Mouse (Mus musculus) inflammation-experienced regulatory T-cells, adult 6 months (primary cell): Measurements from ENCODE around the gene Spz1. TPM values are rescaled to one million over a fixed set of nuclear protein-coding genes. Genes with fewer than 3 reads are reported as not detected.

ENCODE experiments used
- ATAC-seq: one replicate; pipeline ENCODE4 v1.8.0; 2017
- polyA plus RNA-seq, 3 experiments: library from polyadenylated mRNA; unstranded; fragments of 100-300 nt; shearing (Covaris generic); gene quantifications; one replicate each; pipeline ENCODE4 v1.2.1; 2017

Spz1 gene
- polyA plus RNA-seq, 3 experiments from 2014 or later: not detected

DNA sequence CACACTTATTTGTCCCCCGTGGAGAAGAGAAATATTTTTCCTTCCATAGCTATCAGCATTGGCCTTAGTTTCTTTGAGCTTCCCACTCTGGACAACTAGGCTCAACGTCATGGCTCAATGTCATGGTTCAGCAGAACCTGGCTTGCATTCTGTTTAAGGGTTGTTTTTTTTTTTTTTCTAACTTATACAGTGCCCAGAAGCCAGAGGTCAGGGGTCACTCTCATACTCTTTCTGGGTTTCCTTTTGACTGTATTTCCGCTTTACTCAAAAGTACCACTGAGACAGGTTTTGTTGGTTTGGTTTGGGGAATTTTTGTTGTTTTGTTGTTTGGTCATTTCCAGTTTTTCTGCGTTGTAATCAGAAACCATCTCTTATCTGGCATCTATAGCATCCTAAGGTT lies 2.2 kb upstream of the Spz1 start:
- ATAC-seq: no peak

DNA sequence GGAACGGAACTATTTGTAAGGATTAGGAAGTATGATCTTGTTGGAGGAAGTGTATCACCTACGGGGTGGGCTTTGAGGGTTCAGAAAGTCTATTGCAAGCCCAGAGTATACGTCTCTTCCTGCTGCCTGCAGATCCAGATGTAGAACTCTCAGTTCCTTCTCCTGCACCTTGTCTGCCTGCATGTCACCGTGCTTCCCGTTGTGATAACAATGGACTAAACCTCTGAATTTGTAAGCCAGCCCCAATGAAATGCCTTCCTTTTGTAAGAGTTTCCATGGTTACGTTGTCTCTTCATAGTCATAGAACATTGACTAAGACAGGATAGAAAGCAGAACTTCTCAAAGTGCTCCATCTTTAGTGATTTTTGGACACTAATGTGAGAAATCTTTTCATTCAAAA lies 716 bp upstream of the Spz1 start:
- no peak for ATAC-seq

DNA sequence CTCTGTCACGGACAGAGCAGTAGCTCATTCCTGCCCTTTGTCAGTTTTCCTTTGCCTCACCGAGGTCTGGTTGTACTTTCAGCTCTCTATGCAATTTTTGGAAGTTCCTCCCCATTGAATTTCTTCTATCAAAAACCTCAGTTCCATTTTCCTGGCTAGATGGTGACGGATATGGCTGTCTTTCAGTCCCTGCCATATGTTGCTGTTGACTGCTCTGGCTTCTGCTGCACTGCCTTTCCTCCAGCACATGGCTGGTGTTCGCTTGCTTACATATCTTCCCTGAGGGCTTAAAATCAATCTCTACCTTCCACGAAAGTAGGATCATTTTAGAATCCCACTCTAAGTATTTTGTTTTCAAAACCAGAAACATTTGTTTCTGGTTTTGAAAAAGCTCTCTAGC lies 16.5 kb downstream of the Spz1 start:
- no peak for ATAC-seq

DNA sequence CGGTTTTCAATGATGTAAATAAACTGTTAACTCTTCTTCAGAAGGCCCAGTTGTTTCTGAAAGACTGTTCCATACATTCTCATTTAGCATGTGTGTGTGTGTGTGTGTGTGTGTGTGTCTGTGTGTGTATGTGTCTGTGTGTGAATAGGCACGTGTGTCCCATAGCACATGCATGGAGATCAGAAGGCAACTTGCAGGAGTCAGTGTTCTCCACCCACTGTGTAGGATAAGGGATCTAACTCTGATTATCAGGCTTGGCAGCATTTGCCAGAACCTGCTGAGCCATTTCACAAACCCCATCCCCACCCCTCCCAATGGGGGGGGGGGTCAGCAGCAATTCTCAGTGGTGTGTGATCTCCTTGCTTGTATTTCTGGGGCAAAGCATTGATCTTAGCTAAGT lies 18.7 kb downstream of the Spz1 start:
- ATAC-seq: no peak

DNA sequence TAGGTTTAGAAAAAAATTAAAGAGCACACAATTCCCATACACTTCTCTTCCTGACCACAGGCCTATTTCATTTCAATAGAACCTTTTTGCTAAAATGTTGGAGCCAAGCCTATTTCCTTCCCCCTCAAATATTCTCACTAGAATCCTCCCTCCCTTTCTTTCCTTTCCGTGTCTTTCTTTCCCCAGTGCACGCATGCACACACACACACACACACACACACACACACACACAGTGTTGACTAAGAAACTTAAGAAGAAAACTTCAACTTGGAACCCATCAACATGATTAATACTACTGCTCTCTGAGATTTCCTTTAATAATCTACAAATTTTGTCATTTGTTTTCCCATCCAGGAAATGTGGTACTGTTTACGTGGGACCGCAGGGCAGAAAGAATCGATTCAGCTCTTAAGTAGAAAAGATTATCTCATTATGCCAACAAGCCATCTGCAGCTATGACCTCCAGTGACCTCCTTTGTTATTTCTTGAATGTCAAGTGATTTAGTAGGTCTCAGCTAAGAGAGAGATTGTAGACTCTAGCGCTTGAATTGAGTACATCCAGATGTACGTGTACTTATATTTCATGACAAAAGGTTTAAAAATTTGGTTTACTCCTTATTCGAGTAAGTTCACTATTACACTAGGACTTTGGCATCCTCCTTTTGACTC lies 19.4 kb downstream of the Spz1 start:
- no peak for ATAC-seq

DNA sequence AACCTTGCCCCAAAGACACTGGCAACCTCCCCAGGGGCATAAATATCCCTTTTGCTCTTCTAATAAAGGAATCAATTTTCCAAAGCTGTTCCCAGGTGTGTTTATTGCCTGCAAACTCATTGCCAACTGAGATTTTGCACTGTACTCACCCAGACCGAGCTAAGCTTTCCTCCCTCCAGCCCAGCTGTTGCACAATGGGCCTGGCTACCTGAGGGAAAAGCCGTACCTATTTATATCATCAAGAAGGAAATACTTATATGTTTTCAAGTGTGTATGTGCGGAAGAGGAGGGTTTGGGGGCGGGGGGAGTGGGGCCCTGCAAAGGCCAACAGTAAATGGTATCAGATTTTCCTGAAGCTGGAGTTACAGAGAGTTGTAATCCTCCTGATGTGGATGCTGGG lies 28.9 kb downstream of the Spz1 start:
- no peak for ATAC-seq

DNA sequence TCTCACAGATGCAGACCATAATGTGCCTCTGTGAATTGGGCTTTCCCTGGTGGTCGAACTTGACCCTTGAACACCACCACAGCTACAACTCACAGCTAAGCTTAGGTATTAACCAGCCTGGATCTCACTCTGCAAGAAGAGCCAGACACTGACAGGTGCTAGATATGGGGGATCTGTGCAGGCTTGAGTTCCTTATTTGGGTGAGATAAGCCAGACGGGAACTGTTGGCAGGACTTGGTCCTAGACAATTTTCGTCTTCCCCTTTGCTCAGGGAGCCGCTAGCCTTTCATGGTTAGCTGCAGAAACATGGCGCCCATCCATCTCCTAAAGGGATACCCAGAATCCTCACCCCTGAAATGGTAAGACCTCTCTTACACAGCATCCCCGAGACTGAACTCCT lies 35.0 kb downstream of the Spz1 start:
- ATAC-seq: no peak

DNA sequence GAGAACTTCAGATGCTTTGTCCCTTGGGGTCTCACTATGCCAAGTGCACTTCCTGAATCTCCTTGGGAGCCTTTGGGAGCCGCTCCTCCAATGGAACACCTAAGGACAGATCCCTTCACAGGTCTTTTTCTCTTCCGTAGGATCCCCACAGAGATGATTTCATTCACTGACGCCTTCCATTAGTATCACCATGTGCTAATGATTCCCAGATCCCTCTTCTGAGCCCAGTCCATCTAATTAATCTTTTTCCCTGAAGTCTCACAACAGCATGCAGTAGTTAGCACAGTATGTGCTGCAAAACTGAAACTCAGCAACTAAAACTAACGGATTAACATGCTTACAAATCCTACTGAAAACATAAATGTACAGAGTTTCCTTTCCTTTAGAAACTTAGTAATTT lies 36.8 kb downstream of the Spz1 start:
- no peak for ATAC-seq

DNA sequence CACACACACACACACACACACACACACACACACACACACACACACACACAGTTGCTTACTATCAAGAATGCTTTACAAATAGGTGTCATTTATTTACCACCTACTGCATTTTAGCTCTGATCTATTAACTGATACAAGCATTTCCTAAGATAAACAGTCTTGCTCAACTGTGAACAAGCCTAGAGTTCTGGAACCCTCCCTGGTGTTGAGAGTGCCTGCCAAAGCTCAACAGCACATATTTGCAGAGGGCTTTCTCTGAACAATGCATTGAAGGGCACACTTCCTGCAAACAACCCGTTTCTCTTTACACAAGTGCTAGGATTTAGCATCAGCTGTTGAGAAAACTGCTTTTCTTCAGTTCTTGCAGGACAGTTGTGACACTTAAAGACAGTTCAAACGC lies 42.2 kb downstream of the Spz1 start:
- no peak for ATAC-seq

DNA sequence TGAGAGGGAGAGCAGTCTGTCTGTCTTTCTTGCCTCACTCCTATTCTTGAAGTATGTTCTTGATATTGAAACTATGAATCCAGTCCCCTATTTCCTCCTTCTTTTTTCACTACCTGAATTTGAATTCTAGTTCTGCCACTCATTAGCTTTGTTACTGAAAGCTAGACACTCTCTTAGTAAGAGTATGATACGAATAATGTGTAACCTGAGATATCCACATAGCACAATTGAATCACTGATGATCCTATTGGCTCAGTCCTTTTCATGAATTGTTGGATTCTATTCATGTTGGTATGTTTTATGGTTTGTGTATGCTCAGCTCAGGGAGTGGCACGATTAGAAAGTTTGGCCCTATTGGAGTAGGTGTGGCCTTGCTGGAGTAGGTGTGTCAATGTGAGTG lies 43.8 kb downstream of the Spz1 start:
- ATAC-seq: no peak

DNA sequence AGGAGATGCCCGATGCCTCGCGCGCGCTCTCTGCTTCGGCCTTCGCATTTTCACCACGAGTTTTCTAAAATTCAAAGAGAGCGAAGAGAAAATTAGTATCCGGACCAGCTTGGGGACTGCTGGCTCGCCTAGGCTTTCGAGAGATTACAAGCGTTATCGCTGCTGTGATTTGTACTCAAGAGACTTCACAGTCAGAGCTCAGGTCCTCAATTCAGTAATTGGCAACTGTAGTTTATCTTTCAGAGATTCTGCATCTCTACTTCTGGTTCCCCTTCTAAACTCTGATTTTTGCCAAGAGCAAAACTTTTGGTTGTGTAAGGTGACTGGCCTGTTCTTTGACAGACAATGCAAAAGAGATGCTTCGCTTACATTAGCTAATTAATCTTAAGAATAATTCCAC lies 44.7 kb downstream of the Spz1 start:
- peak; percentile 6 for ATAC-seq

DNA sequence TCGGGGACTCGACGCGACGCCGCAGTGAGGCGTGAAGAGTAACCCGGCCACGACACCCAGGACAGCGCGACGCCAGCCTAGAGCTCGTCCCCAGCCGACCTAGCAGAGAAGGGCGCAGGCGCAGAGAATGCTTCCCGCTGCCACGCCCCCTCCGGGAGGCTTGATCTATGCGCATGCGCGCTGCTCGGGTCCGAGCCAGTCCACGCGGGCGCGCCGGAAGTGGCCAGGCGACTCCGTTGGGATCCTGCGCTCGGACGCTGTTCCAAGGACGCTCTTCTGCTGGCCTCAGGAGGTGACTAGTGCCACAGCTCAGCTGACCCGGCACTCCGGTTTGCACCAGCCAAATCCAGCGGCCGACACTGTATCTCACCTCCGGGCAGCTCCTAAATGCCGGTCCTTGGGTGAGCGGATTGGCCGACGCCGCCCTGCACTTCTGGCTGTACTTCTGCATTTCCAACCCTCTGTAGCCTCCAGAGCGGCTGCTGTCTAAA lies 45.2 kb downstream of the Spz1 start, which contains the start of gene Zfyve16:
Zfyve16 (minus strand) TSS at position 148 of the 491 bp plus-strand sequence.
- peak; percentile 86 for ATAC-seq

DNA sequence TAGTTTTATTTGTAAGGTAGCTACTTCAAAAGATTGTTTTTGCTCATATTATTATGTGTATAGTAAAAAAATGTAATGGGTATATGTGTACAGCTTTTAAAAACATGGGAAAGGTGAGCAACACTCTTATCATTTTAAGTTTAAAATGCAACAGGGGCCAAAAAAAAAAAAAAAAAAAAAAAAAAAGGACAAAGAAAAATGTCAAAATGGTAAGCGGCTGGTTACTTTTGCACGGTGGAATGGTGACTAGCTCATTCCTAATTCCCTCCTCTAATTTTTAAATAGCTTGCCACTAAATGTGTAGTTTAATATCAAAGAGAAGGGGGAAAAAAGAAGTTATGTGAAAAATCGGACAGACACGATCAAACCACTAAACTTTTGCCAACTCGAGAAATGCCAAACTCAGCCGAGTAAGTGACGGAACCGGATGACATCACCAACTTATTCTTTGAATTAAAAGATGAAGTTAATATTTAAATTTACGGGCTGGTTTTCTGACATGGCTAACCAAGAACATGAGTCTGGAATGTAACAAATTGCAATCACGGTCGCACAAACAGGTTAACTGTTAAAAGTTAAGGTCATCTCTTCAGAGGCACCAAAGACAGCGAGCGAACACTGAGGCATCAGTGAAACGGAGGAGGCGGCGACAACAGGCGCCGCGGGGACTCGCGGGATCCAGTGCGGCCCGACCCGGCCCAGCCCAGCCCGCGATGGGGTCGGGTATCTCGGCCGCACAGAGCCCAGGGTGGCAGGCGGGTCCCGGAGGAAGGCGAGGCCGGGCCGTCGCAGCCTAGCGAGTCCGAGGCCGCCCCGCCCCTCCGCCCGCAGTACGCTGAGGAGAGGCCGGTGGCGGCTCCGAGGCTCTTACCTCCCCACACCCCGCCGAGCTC lies 45.9 kb downstream of the Spz1 start:
- peak; percentile 37 for ATAC-seq

Other genes with a start within 250 kb of the Spz1 start
- 10 to 100 TPM in 1 of 3 experiments, 1 to 10 TPM in 2; 2.4 to 10.2 (median 3.3) TPM for gene Dhfr, start 221.4 kb downstream of the Spz1 start, polyA plus RNA-seq
- 10 to 100 TPM; 28.6 to 51.5 (median 35.9) TPM for gene Msh3, start 221.2 kb downstream of the Spz1 start, polyA plus RNA-seq
- gene Ankrd34b, start 150.3 kb downstream of the Spz1 start, polyA plus RNA-seq: under 1 TPM in 2 of 3 experiments, not detected in 1; 0.14 to 0.16 TPM
- gene Fam151b, start 92.2 kb downstream of the Spz1 start, polyA plus RNA-seq: under 1 TPM in 1 of 3 experiments, not detected in 2; 0.63 TPM
- gene Zfyve16, start 45.3 kb downstream of the Spz1 start, polyA plus RNA-seq: 10 to 100 TPM in 2 of 3 experiments, 1 to 10 TPM in 1; 8.7 to 12.7 (median 10.9) TPM
- 10 to 100 TPM in 1 of 3 experiments, 1 to 10 TPM in 2; 8.9 to 10.1 (median 9.7) TPM for gene Serinc5, start 34.9 kb upstream of the Spz1 start, polyA plus RNA-seq
- not detected for gene Thbs4, start 218.6 kb upstream of the Spz1 start, polyA plus RNA-seq